Mouse (Mus musculus): ENCODE results near the gene Tmem115. TPM values are rescaled to one million over a fixed set of nuclear protein-coding genes. Genes with fewer than 3 reads are reported as not detected.

Tmem115 gene
- total RNA-seq (2018; cell fraction: chromatin; rRNA removed), result 10 to 100 TPM in 7 of 26 experiments, 1 to 10 TPM in 19; 1.8 to 13.0 (median 7.5) TPM
- 10 to 100 TPM; 21.5 to 47.5 (median 35.3) TPM for total RNA-seq (2018; cell fraction: cytosol; rRNA removed)
- 10 to 100 TPM; 11.9 to 49.2 (median 29.9) TPM for total RNA-seq (2018; cell fraction: nucleus; rRNA removed)
- polyA plus RNA-seq (2018), result 17.7 to 33.3 TPM (median 29.4 TPM) in 3 replicates

DNA sequence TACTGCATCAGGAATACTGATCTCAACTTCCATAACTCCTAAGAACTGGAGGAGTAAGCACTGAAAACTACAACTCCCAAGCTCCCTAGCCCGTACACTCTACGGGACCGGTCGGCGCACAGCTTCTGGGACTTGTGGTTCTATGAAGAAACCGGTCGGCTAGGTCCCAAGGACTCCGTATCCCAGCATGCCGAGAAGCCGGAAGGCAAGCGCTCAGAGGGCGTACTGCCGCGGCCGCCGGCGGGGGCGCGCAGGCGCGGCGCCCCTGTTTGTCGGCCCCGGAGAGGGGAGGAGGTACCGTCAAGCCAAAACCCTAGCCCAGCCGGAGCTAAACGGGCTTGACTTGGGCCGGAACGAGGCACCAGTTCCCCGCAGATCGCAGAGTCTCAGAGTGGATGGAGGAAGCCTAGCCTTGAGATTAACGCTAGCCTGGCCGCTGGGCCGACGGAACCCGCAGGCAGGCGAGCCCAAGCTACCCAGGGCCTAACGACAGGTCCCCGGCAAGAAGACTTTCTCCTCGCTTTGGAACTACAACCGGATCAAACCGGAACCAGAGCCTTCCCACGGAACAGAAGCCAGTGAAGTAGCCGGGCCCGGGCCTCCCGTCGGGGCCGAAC is at the start of gene Tmem115:
Gene Tmem115, plus strand, starts transcription at position 155 of the 617 bp plus-strand sequence.
- peaks cover 17% of the 10 kb centered on the region for H3K36me3 ChIP-seq (ENCODE audit: inconsistent target)
- peaks cover 43% of the 10 kb centered on the region for H3K79me2 ChIP-seq (ENCODE audit: inconsistent target)
- H3K27ac ChIP-seq, result peak within 1 kb of the TSS; percentile 57
- WGBS (ENCODE audit: missing documents), result under 1% methylated on average over 47 of the region's 48 CpGs
- peak within 1 kb of the TSS; percentile 75 for H3K4me3 ChIP-seq (ENCODE audit: inconsistent target)

DNA sequence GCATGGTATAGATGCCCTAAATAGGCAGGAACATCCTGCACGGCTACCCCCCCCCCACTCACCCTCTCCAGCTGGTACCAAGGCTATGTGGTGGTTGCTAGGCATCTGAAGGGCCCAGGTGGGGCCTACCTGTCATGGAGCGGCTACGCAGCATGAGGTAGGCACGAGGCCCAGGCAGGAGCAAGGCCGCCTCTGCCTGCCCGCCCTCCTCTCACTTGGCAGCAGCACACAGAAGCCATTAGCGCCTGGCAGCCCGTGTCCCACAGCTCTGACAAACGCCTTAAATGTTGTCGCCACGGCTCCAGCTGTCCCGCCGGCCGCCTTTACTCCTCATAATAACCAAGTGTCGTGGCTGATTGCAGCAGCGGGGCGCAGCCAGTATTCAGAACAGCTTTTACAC is 49.4 kb upstream of the Tmem115 start:
- 78% methylated on average over 17 of the region's 17 CpGs for WGBS (ENCODE audit: missing documents)

DNA sequence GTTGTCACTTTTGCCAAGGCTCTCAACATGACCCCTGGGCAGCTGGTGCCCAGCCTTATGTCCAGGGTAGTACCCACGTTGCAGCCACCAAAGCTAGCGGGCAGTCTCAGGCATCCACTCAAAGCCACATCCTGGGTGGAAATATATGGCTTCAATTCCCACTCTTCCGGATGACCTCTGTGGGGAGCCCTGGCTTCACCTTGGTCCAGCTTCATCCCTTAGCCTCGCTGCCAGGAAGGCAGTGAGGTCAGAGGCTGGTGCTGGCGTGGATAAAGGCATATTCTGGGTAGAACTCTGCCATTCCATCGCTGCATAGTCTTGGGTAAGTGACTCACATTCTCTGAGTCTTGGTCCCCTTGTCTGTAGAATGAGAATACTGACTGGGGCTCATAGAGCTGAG is 49.0 kb upstream of the Tmem115 start:
- H3K27ac ChIP-seq, result no peak overlapping the region
- H3K79me2 ChIP-seq (ENCODE audit: inconsistent target), result no peaks in the 10 kb centered on the region
- no peak overlapping the region for H3K4me3 ChIP-seq (ENCODE audit: inconsistent target)
- H3K36me3 ChIP-seq (ENCODE audit: inconsistent target), result no peaks in the 10 kb centered on the region
- 84% methylated on average over 6 of the region's 6 CpGs for WGBS (ENCODE audit: missing documents)

More for the DNA sequence above, 49.4 kb upstream of the Tmem115 start:
- Histone ChIP-seq H3K79me2 (ENCODE audit: inconsistent target) (no peaks in the 10 kb centered on the region), H3K36me3 (ENCODE audit: inconsistent target) (no peaks in the 10 kb centered on the region), H3K4me3 (ENCODE audit: inconsistent target) (no peak overlapping the region), H3K27ac (no peak overlapping the region)

DNA sequence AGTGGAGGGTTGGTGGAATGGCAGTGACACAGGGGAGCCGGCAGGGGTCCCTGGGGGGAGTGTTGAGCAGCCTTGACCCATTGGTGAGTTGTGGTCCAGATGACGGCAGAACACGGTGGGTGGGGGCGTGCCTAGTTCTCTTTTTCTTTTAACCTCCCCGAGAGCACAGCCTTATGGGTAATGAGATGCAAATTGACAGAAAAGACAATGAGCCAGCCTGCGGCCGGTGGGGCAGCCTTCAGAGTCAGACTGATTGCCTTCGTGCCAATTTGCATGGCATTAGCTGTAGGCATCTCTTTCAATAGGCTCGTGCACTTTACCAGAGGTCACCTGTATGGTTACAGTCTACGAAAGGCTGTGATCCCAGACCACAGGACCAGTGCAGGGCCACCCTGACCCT is 47.7 kb upstream of the Tmem115 start:
- WGBS (ENCODE audit: missing documents), result 64% methylated on average over 10 of the region's 10 CpGs
- no peak overlapping the region for H3K4me3 ChIP-seq (ENCODE audit: inconsistent target)
- H3K27ac ChIP-seq, result no peak overlapping the region
- H3K79me2 ChIP-seq (ENCODE audit: inconsistent target), result no peaks in the 10 kb centered on the region
- no peaks in the 10 kb centered on the region for H3K36me3 ChIP-seq (ENCODE audit: inconsistent target)

DNA sequence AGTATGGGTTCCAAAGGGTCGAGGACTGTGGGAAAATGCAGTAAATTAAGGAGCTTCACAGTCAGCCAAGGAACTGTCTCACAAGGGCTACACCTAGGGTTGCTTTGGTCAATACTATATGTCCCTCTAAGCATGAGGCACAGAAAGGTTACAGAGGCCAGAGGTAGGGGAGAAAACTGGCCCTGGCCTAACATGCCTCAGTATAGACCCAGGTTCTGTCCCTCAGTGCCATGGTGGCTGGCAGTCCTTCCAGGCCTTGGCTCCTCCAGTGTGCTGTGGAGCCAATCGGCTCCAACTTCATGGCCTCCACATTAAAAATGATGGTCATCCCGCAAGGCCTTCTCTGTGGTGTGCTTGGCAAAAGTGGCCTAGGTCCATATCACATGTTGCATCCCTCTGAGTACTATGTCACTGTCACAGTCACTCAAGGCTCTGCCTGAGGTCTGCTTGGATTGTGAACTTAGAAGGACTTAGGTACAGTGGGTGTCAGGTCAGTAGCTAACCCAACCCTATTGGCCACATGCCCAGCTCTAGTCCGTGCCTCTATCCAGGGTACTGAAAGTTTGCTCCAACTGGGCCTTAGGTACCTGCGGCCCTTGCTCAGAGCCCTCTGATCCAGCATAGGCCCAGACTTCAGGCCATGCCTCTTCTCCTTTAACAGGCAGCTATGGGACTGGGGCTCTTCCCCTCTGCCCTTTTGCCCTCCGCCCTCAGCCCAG is 47.1 kb upstream of the Tmem115 start:
- Histone ChIP-seq H3K4me3 (ENCODE audit: inconsistent target) (no peak overlapping the region), H3K36me3 (ENCODE audit: inconsistent target) (no peaks in the 10 kb centered on the region), H3K79me2 (ENCODE audit: inconsistent target) (no peaks in the 10 kb centered on the region), H3K27ac (no peak overlapping the region)
- WGBS (ENCODE audit: missing documents), result 70% methylated on average over 6 of the region's 6 CpGs

DNA sequence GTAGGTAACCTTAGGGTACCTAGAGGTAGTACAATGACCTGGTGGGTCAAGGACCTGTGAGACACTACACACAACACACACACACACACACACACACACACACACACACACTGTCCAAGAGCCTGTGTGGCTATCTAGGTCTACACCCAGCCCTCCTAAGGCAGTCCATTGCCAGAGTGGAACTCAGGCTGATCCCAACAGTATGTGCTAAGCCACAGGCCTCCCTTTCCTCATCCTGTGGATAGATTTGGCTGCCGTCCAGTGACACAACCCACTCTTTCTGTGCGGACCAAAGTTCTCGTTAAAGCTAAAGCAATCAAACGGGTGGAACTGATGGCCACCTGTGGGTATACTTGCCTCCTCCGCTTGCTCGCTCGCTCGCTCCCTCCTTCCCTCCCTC is 43.6 kb upstream of the Tmem115 start:
- Histone ChIP-seq H3K4me3 (ENCODE audit: inconsistent target) (no peak overlapping the region), H3K36me3 (ENCODE audit: inconsistent target) (no peaks in the 10 kb centered on the region), H3K79me2 (ENCODE audit: inconsistent target) (no peaks in the 10 kb centered on the region), H3K27ac (no peak overlapping the region)
- WGBS (ENCODE audit: missing documents), result 57% methylated on average over 8 of the region's 8 CpGs

DNA sequence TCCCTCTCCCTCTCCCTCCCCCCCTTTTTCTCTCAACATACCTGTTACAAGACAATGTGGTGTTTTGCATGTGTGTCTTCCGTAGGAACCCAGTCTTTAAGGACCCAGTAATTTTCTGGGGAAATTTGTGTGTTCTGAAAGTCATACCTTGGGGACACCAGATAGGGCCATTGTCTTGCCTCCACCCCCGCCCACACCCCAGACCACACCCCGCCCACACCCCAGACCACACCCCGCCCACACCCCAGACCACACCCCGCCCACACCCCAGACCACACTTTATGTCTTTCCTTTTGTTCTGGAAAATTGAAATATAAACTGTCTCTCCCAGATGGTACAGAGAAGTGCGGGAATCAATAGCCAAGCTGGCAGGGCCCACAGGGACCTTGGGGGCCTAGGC is 43.1 kb upstream of the Tmem115 start:
- Histone ChIP-seq H3K4me3 (ENCODE audit: inconsistent target) (no peak overlapping the region), H3K79me2 (ENCODE audit: inconsistent target) (no peaks in the 10 kb centered on the region), H3K27ac (no peak overlapping the region), H3K36me3 (ENCODE audit: inconsistent target) (no peaks in the 10 kb centered on the region)
- 63% methylated on average over 6 of the region's 6 CpGs for WGBS (ENCODE audit: missing documents)

DNA sequence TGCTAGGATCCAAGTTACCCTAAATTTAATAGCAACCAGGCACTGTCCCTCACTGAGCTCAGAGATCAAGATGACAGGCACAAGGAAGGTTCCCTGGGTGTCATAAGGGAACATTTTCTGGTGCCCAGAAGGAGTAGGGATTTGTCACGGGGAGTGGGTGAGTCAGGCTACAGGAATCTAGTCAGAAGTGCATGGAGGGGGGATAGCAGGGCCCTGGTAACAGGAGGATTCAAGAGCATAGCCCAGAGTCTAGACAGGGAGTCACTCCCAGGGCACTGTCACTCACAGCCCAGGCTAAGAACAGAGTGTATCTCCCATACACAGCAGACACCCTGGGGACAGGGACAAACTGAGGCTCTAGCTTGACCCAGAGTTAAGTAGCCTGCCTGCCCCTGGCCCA is 40.2 kb upstream of the Tmem115 start:
- 67% methylated on average over 1 of the region's 1 CpGs for WGBS (ENCODE audit: missing documents)
- H3K79me2 ChIP-seq (ENCODE audit: inconsistent target), result no peaks in the 10 kb centered on the region
- H3K4me3 ChIP-seq (ENCODE audit: inconsistent target), result no peak overlapping the region
- no peaks in the 10 kb centered on the region for H3K36me3 ChIP-seq (ENCODE audit: inconsistent target)
- H3K27ac ChIP-seq, result no peak overlapping the region

DNA sequence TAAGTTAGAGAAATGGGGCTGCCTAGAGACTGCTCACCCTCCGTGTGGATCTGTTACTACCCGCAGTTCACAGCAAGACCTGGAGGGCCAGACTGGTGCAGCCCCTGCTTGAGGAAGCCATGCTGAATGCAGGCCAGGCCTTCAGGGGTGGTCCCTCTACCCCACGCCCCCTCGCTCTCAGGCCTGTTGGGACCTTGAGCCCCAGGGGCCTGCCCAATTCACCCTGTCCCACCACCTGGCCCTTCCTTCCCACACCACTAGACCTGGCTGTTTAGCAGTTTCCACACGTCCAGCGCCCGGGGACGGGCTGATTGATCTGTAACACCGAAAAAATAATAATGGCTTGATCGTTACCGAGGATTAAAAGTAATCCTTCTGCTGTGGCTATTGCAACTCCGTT is 39.5 kb upstream of the Tmem115 start:
- H3K27ac ChIP-seq, result no peak overlapping the region
- H3K36me3 ChIP-seq (ENCODE audit: inconsistent target), result no peaks in the 10 kb centered on the region
- no peak overlapping the region for H3K4me3 ChIP-seq (ENCODE audit: inconsistent target)
- no peaks in the 10 kb centered on the region for H3K79me2 ChIP-seq (ENCODE audit: inconsistent target)
- WGBS (ENCODE audit: missing documents), result 95% methylated on average over 12 of the region's 12 CpGs

DNA sequence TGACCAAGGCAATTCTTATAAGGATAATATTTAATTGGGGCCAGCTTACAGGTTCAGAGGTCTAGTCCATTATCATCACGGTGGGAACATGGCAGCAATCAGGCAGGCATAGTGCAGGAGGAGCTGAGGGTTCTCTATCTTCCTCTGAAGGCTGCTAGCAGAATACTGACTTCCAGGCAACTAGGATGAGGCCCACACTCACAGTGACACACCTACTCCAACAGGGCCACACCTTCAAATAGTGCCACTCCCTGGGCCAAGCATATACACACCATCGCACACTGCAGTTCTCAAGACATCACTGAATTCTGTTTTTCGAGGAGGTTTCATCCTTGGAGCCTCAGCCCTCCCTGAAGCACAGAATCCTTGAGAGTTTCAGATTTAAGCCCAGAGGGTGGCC is 37.4 kb upstream of the Tmem115 start:
- Histone ChIP-seq H3K4me3 (ENCODE audit: inconsistent target) (no peak overlapping the region), H3K27ac (no peak overlapping the region)
- 89% methylated on average over 3 of the region's 3 CpGs for WGBS (ENCODE audit: missing documents)

DNA sequence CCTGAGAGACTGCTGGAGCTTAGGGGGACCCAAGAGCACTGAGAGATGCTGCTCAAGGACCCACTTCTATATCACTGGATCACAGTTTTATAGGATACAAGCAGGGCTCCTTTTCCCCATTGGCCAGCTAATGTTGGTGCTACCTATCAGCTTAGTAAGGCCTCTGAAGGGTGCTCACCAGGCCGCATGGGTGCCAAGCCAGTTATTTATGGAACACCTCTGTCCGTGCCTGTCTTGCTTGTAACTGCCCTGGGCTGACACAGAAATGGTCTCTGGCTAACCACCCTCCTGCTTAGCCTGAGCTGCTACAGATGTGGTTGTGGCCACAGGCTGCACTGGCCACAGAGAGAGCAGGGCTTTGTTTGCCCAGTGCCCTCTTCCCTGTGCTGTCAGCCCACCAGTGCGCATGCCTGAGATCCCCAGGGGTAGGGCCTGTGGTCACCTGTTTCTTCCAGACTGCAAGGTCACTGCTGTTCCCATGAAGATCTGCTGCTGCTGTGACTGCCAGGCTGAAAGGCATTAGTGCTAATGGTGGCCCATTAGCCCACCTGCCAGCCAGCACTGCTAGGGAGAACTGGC is 32.9 kb upstream of the Tmem115 start:
- WGBS (ENCODE audit: missing documents), result 87% methylated on average over 3 of the region's 3 CpGs
- Histone ChIP-seq H3K27ac (no peak overlapping the region), H3K4me3 (ENCODE audit: inconsistent target) (no peak overlapping the region), H3K36me3 (ENCODE audit: inconsistent target) (no peaks in the 10 kb centered on the region), H3K79me2 (ENCODE audit: inconsistent target) (no peaks in the 10 kb centered on the region)

More for the DNA sequence above, 37.4 kb upstream of the Tmem115 start:
- Histone ChIP-seq H3K79me2 (ENCODE audit: inconsistent target) (no peaks in the 10 kb centered on the region), H3K36me3 (ENCODE audit: inconsistent target) (no peaks in the 10 kb centered on the region)

DNA sequence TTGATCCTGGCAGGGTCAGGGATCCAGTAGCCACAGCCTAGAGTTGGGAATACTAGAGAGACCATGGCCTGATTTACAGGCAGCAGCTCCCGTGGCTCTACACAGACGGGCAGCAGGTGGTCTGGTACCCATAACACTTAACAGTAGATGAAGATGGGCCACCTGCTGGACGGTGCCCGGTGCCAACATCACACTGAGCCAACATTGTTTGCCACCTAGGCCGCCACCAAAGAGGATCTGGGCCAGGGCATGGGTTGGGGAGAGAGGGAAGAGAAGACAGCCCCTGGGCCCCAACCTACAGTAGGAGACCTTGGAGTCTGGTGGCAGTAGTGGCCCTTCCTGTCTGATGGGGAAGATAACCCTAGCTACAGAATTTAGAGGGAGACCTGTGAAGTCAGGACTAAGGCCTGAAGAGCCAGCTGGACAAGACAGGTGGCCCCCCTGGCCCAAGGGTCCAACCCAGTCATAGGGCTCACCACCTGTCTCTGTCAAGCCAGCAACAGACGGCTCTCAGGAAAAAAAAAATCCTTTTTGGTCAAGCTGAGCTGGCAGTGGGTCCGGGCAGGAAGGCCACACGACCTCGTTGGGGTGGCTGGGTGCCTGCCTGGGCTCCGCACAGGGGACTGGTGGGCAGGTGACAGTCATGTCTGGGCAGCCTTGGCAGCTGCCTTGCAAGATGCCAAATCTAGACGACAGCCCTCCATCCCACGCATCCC is 31.5 kb upstream of the Tmem115 start:
- no peak overlapping the region for H3K4me3 ChIP-seq (ENCODE audit: inconsistent target)
- no peak overlapping the region for H3K27ac ChIP-seq
- no peaks in the 10 kb centered on the region for H3K79me2 ChIP-seq (ENCODE audit: inconsistent target)
- WGBS (ENCODE audit: missing documents), result 89% methylated on average over 12 of the region's 12 CpGs
- H3K36me3 ChIP-seq (ENCODE audit: inconsistent target), result no peaks in the 10 kb centered on the region

DNA sequence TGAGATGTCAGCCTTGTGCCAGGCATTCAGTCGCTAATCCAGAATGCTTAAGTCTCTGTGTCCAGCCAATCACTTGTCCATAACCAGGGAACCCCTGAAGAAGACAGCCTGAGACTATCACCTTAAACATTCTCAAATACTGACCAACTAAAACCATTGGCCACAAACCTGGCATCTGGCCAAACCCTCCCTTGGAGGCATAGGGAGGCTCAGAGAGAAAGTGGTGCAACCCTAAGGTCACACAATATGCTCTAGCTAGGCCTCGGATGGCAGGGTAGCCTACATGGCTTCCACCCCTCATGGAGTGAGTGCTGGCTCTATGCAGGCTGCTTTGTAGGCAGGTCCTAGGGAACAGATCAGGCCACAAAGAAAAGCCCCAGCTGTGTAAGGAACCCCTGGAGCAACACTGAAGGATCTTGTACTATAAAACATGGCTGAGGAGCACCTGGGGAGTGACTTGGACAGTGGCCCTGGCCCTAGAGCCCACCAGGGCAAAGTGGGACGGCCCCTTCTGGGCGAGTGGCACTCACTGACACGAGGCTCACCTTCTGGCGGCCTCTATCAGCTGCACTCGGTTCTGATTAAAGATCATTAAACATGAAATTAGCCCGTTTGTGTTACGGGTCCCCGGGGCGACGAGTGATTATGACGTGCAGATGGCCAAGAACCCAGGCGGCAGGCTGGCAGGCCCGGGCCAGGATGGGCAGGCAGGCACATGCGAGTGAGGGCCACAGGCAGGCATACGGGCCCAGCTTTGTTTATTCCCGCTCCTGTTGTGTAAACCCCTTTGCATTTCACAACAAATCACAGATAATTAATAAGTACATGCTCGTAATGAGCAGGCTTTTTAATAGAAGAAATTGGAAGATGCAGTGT is 28.8 kb upstream of the Tmem115 start:
- no peaks in the 10 kb centered on the region for H3K79me2 ChIP-seq (ENCODE audit: inconsistent target)
- 89% methylated on average over 19 of the region's 19 CpGs for WGBS (ENCODE audit: missing documents)
- no peak overlapping the region for H3K27ac ChIP-seq
- no peak overlapping the region for H3K4me3 ChIP-seq (ENCODE audit: inconsistent target)
- H3K36me3 ChIP-seq (ENCODE audit: inconsistent target), result no peaks in the 10 kb centered on the region

DNA sequence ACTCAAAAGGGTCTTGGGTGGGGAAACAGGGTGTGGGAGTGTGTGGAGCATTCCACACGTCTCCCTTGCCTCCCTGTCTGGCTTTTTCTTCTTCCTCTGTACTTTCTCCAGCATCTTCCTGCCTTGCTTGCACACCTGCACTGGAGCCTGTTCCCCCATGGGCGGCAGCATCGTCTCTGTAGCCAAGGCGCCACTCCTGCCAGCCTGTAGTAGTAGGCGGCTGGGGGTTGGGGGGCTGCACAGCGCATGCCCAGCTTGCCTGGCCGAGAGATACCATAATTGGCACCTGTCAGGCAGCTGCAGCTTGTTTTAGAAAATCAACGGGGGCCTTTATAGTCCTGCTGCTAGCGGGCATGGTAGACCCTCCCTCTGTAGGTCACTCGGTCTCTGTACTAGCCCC is 25.5 kb upstream of the Tmem115 start:
- 51% methylated on average over 9 of the region's 10 CpGs for WGBS (ENCODE audit: missing documents)
- Histone ChIP-seq H3K79me2 (ENCODE audit: inconsistent target) (no peaks in the 10 kb centered on the region), H3K4me3 (ENCODE audit: inconsistent target) (no peak overlapping the region), H3K36me3 (ENCODE audit: inconsistent target) (no peaks in the 10 kb centered on the region), H3K27ac (no peak overlapping the region)
